Comparison of ENCODE assay signal across 9 mouse cellular contexts in genomic region chr7:49496766-49497425, GRCm38 (mm10).
DNase-seq lines count a peak whose midpoint lies in the region; ATAC-seq lines count a peak whose summit lies in the region.
"Had no signal": no experiment of that assay in that cellular context is flagged by ENCODE, and none has a peak within 500 bp of the region (broad histone marks: within the 10 kb centered on the region; RNA-seq: fewer than 3 reads in every experiment).

No protein-coding gene starts in this region.

- peaks cover 23% of the 10 kb centered on the region for H3K4me1 ChIP-seq in lung, embryonic 15.5 days
- H3K4me1 ChIP-seq in liver, embryonic 16.5 days (ENCODE audit: control insufficient read depth, low read depth, low read length) = no peaks in the 10 kb centered on the region; the same call in 1 of the 2 replicates

- peak overlapping the region; percentile 36 for H3K4me2 ChIP-seq in lung, embryonic 15.5 days
- peak overlapping the region; percentile 30; the same call in 1 of the 2 replicates for H3K4me2 ChIP-seq in liver, embryonic 16.5 days (ENCODE audit: low read depth, low read length)

- DNase-seq in lung, adult 18-20 months = no peak
- peak; percentile 28 to 53 for DNase-seq in heart, postnatal 10 days
- DNase-seq in adrenal gland, postnatal 36 days = no peak
- no peak for DNase-seq in layer of hippocampus, adult 11-12 months (ENCODE audit: low spot score)
- no peak for DNase-seq in layer of hippocampus, postnatal 10 days (ENCODE audit: low spot score in 2 of 2)

- no peak overlapping the region for H3K4me3 ChIP-seq in lung, embryonic 15.5 days
- H3K4me3 ChIP-seq in liver, embryonic 16.5 days (ENCODE audit: low read depth, low read length) = no peak overlapping the region

- H3K36me3 ChIP-seq in lung, embryonic 15.5 days = peaks cover 4% of the 10 kb centered on the region
- no peaks in the 10 kb centered on the region for H3K36me3 ChIP-seq in liver, embryonic 16.5 days (ENCODE audit: control insufficient read depth, insufficient read depth)

- intact Hi-C loops in heart, postnatal 10 days (cut with DNase I) = no loop called here

- 15% methylated on average over 13 of the region's 13 CpGs for WGBS in lung, embryonic 15.5 days
- WGBS in liver, embryonic 16.5 days (ENCODE audit: insufficient replicate concordance) = 10% methylated on average over 13 of the region's 13 CpGs

- no peaks in the 10 kb centered on the region for H3K27me3 ChIP-seq in lung, embryonic 15.5 days
- H3K27me3 ChIP-seq in liver, embryonic 16.5 days (ENCODE audit: control insufficient read depth, insufficient read depth, low read depth, low read length) = no peaks in the 10 kb centered on the region

- no peak overlapping the region for H3K9ac ChIP-seq in lung, embryonic 15.5 days
- H3K9ac ChIP-seq in liver, embryonic 16.5 days (ENCODE audit: low read depth, low read length) = no peak overlapping the region

- peak; percentile 32 for ATAC-seq in lung, embryonic 15.5 days (ENCODE audit: borderline replicate concordance, extremely low read depth, low FRiP score, low TSS enrichment)
- peak; percentile 70 for ATAC-seq in common myeloid progenitor, adult 5-6 weeks (replicated peaks; ENCODE audit: low read depth, poor library complexity, severe bottlenecking)
- ATAC-seq in liver, embryonic 16.5 days (ENCODE audit: low read depth) = peak; percentile 19

- H3K27ac ChIP-seq in lung, embryonic 15.5 days = peak overlapping the region; percentile 58
- H3K27ac ChIP-seq in liver, embryonic 16.5 days (ENCODE audit: low read length) = peak overlapping the region; percentile 41; the same call in 1 of the 2 replicates
- H3K27ac ChIP-seq: macrophage had no signal

- no peaks in the 10 kb centered on the region for H3K9me3 ChIP-seq in lung, embryonic 15.5 days
- H3K9me3 ChIP-seq in liver, embryonic 16.5 days (replicated peaks; ENCODE audit: control insufficient read depth, low read length) = no peaks in the 10 kb centered on the region

Comparison
In these comparisons a context has a peak if more than half of its experiments do, and no peak if none do; other contexts are left out.
1. ATAC-seq: peak in every context shown above with its lines; median percentile 70 in common myeloid progenitor, adult 5-6 weeks; 32 in lung, embryonic 15.5 days; 19 in liver, embryonic 16.5 days.
2. DNase-seq: peak in heart, postnatal 10 days (2 of 2); none in lung, adult 18-20 months (0 of 2), adrenal gland, postnatal 36 days (0 of 2), layer of hippocampus, adult 11-12 months (single experiment) and layer of hippocampus, postnatal 10 days (0 of 2).